Mouse (Mus musculus) MEL (cell line): ENCODE results near the gene Emc1. TPM values are rescaled to one million over a fixed set of nuclear protein-coding genes. Genes with fewer than 3 reads are reported as not detected.

Source experiments
- DNase-seq: peaks from one replicate; pipeline ENCODE4 v3.0.0; 2011; ENCODE audit warnings: low read depth, low spot score
- H3K27ac ChIP-seq: 2 replicates; pipeline ENCODE4 v1.5.1; 2012; ENCODE audit warnings: low read depth, mild to moderate bottlenecking, control low read depth, low read length, moderate library complexity; ENCODE audit not compliant: control insufficient read depth
- H3K27me3 ChIP-seq, 2 experiments: fragments of 150-350 bp in 1 of 2; sonication (generic) in 1 of 2; 2 replicates each; pipeline ENCODE4 v1.6.1; 2012; ENCODE audit warnings: low read length in 2 of 2, mild to moderate bottlenecking in 2 of 2, improper control_type of control experiment in 1 of 2, moderate library complexity in 1 of 2; ENCODE audit not compliant: insufficient read depth in 2 of 2, control insufficient read depth in 1 of 2
- H3K36me3 ChIP-seq, 2 experiments: 2 replicates each; pipeline ENCODE4 v1.6.1; 2012 to 2014; ENCODE audit warnings: low read length in 2 of 2, improper control_type of control experiment in 1 of 2, inconsistent platforms in 1 of 2, mild to moderate bottlenecking in 1 of 2; ENCODE audit not compliant: insufficient read depth in 2 of 2, control insufficient read depth in 1 of 2
- H3K4me1 ChIP-seq, 2 experiments: fragments of 150-350 bp in 1 of 2; sonication (generic) in 1 of 2; 2 replicates each; pipeline ENCODE4 v1.6.1; 2012; ENCODE audit warnings: low read length in 2 of 2, improper control_type of control experiment in 1 of 2, mild to moderate bottlenecking in 1 of 2; ENCODE audit not compliant: insufficient read depth in 2 of 2, control insufficient read depth in 1 of 2
- H3K4me3 ChIP-seq, 2 experiments: fragments of 150-350 bp in 1 of 2; sonication (generic) in 1 of 2; 2 replicates each; pipeline ENCODE4 v1.5.1; 2012; ENCODE audit warnings: low read depth in 2 of 2, low read length in 2 of 2, mild to moderate bottlenecking in 2 of 2, moderate library complexity in 2 of 2, control low read depth in 1 of 2, improper control_type of control experiment in 1 of 2; ENCODE audit not compliant: control insufficient read depth in 1 of 2, insufficient read depth in 1 of 2
- H3K79me2 ChIP-seq: 2 replicates; pipeline ENCODE4 v1.6.1; 2012; ENCODE audit warnings: mild to moderate bottlenecking, low read length, moderate library complexity; ENCODE audit not compliant: control insufficient read depth, poor library complexity, insufficient read depth
- H3K9ac ChIP-seq: 2 replicates; pipeline ENCODE4 v1.6.1; 2012; ENCODE audit warnings: low read depth, mild to moderate bottlenecking, control low read depth, low read length, moderate library complexity; ENCODE audit not compliant: control insufficient read depth, poor library complexity, severe bottlenecking
- H3K9me3 ChIP-seq: fragments of 150-350 bp; sonication (generic); replicated peaks from 2 replicates; pipeline ENCODE4 v1.6.1; 2012; ENCODE audit warnings: mild to moderate bottlenecking, low read length, improper control_type of control experiment, moderate library complexity; ENCODE audit not compliant: insufficient read depth
- BHLHE40 ChIP-seq: IDR thresholded peaks from 2 replicates; pipeline ENCODE4 v1.6.1; 2012; ENCODE audit warnings: low read depth, mild to moderate bottlenecking, inconsistent platforms, low read length, improper control_type of control experiment, borderline replicate concordance
- CHD1 ChIP-seq: IDR thresholded peaks from 2 replicates; pipeline ENCODE4 v1.6.1; 2012; ENCODE audit warnings: low read depth, mild to moderate bottlenecking, inconsistent platforms, low read length, improper control_type of control experiment
- CHD2 ChIP-seq: IDR thresholded peaks from 2 replicates; pipeline ENCODE4 v1.6.1; 2011; ENCODE audit warnings: low read length, improper control_type of control experiment
- CTCF ChIP-seq, 3 experiments: IDR thresholded peaks in 2 of 3; conservative IDR thresholded peaks in 1 of 3; 2 replicates each; pipeline ENCODE4 v1.5.1; 2011 to 2012; ENCODE audit warnings: low read length in 3 of 3, low read depth in 2 of 3, mild to moderate bottlenecking in 2 of 3, improper control_type of control experiment in 1 of 3, inconsistent platforms in 1 of 3, mixed read lengths in 1 of 3, moderate library complexity in 1 of 3; ENCODE audit not compliant: control insufficient read depth in 1 of 3, insufficient read depth in 1 of 3, poor library complexity in 1 of 3, severe bottlenecking in 1 of 3
- E2F4 ChIP-seq: IDR thresholded peaks from 2 replicates; pipeline ENCODE4 v1.6.1; 2011; ENCODE audit warnings: low read depth, low read length, improper control_type of control experiment, borderline replicate concordance
- ELF1 ChIP-seq: IDR thresholded peaks from 2 replicates; pipeline ENCODE4 v1.6.1; 2014; ENCODE audit warnings: low read depth, mild to moderate bottlenecking, inconsistent platforms, low read length, improper control_type of control experiment, moderate library complexity
- EP300 ChIP-seq, 2 experiments: IDR thresholded peaks; 2 replicates each; pipeline ENCODE4 v1.6.1; 2011; ENCODE audit warnings: improper control_type of control experiment in 2 of 2, low read length in 2 of 2, low read depth in 1 of 2, mild to moderate bottlenecking in 1 of 2
- ETS1 ChIP-seq: IDR thresholded peaks from 2 replicates; pipeline ENCODE4 v1.6.1; 2012; ENCODE audit warnings: low read depth, mild to moderate bottlenecking, inconsistent platforms, low read length, improper control_type of control experiment, moderate library complexity
- GABPA ChIP-seq: IDR thresholded peaks from 2 replicates; pipeline ENCODE4 v1.6.1; 2012; ENCODE audit warnings: low read depth, mild to moderate bottlenecking, inconsistent platforms, low read length, improper control_type of control experiment, moderate library complexity
- GATA1 ChIP-seq: IDR thresholded peaks from 2 replicates; pipeline ENCODE4 v1.6.1; 2011; ENCODE audit warnings: low read depth, low read length, improper control_type of control experiment
- KAT2A ChIP-seq: conservative IDR thresholded peaks from 2 replicates; pipeline ENCODE4 v1.6.1; 2012; ENCODE audit warnings: low read depth, low read length, improper control_type of control experiment, inconsistent platforms
- MAFK ChIP-seq: IDR thresholded peaks from 2 replicates; pipeline ENCODE4 v1.6.1; 2011; ENCODE audit warnings: low read depth, mild to moderate bottlenecking, low read length, improper control_type of control experiment, borderline replicate concordance
- MAX ChIP-seq: IDR thresholded peaks from 2 replicates; pipeline ENCODE4 v1.6.1; 2011; ENCODE audit warnings: low read length, improper control_type of control experiment
- MAZ ChIP-seq: IDR thresholded peaks from 2 replicates; pipeline ENCODE4 v1.6.1; 2012; ENCODE audit warnings: low read depth, mild to moderate bottlenecking, inconsistent platforms, low read length, improper control_type of control experiment
- MYB ChIP-seq: IDR thresholded peaks from 2 replicates; pipeline ENCODE4 v1.6.1; 2011; ENCODE audit warnings: mild to moderate bottlenecking, low read depth, low read length, improper control_type of control experiment
- POLR2A ChIP-seq, 2 experiments: IDR thresholded peaks; 2 replicates each; pipeline ENCODE4 v1.6.1; 2011 to 2012; ENCODE audit warnings: low read length in 2 of 2, mild to moderate bottlenecking in 2 of 2, control low read depth in 1 of 2, improper control_type of control experiment in 1 of 2, low read depth in 1 of 2, moderate library complexity in 1 of 2; ENCODE audit not compliant: control insufficient read depth in 1 of 2, insufficient read depth in 1 of 2, poor library complexity in 1 of 2
- POLR2AphosphoS2 ChIP-seq: IDR thresholded peaks from 2 replicates; pipeline ENCODE4 v1.6.1; 2011; ENCODE audit warnings: low read length, improper control_type of control experiment
- POLR2AphosphoS5 ChIP-seq: IDR thresholded peaks from 2 replicates; pipeline ENCODE4 v1.6.1; 2012; ENCODE audit warnings: low read depth, borderline replicate concordance, mild to moderate bottlenecking, inconsistent platforms, low read length, moderate library complexity, mixed read lengths
- RAD21 ChIP-seq: IDR thresholded peaks from 2 replicates; pipeline ENCODE4 v1.6.1; 2011; ENCODE audit warnings: mild to moderate bottlenecking, low read depth, low read length, improper control_type of control experiment
- RCOR1 ChIP-seq: IDR thresholded peaks from 2 replicates; pipeline ENCODE4 v1.6.1; 2012; ENCODE audit warnings: low read depth, mild to moderate bottlenecking, inconsistent platforms, low read length, improper control_type of control experiment
- SMC3 ChIP-seq: IDR thresholded peaks from 2 replicates; pipeline ENCODE4 v1.6.1; 2011; ENCODE audit warnings: low read depth, low read length, improper control_type of control experiment
- TAL1 ChIP-seq: IDR thresholded peaks from 2 replicates; pipeline ENCODE4 v1.6.1; 2012; ENCODE audit warnings: mild to moderate bottlenecking, inconsistent platforms, low read length, moderate library complexity, mixed read lengths
- USF1 ChIP-seq: IDR thresholded peaks from 2 replicates; pipeline ENCODE4 v1.6.1; 2014; ENCODE audit warnings: low read depth, mild to moderate bottlenecking, inconsistent platforms, low read length, improper control_type of control experiment, moderate library complexity
- USF2 ChIP-seq, 2 experiments: IDR thresholded peaks; 2 replicates each; pipeline ENCODE4 v1.6.1; 2011 to 2012; ENCODE audit warnings: improper control_type of control experiment in 2 of 2, low read length in 2 of 2, borderline replicate concordance in 1 of 2, inconsistent platforms in 1 of 2, low read depth in 1 of 2, mild to moderate bottlenecking in 1 of 2; ENCODE audit not compliant: insufficient read depth in 1 of 2
- ZC3H11A ChIP-seq: IDR thresholded peaks from 2 replicates; pipeline ENCODE4 v1.6.1; 2012; ENCODE audit warnings: low read depth, mild to moderate bottlenecking, inconsistent platforms, low read length, improper control_type of control experiment
- polyA plus RNA-seq, 2 experiments: library from polyadenylated mRNA; stranded (reverse) in 1 of 2; unstranded in 1 of 2; fragments of >175 nt in 1 of 2; fragments of >200 nt in 1 of 2; gene quantifications; 2 replicates each; pipeline versions ENCODE4 v1.2.1 to v1.2.4; 2012; ENCODE audit warnings: low replicate concordance in 2 of 2, low read depth in 1 of 2; ENCODE audit not compliant: insufficient read length in 2 of 2, insufficient read depth in 1 of 2, missing spikeins in 1 of 2
- total RNA-seq: library from RNA; depleted of rRNA; stranded (reverse); fragments of 300-350 nt; gene quantifications from 2 replicates; pipeline ENCODE4 v1.2.3, GENCODE M21; 2012

Emc1 gene
- total and polyA plus RNA-seq, 3 experiments = 17.3 to 50.4 TPM; not detected in 1

DNA sequence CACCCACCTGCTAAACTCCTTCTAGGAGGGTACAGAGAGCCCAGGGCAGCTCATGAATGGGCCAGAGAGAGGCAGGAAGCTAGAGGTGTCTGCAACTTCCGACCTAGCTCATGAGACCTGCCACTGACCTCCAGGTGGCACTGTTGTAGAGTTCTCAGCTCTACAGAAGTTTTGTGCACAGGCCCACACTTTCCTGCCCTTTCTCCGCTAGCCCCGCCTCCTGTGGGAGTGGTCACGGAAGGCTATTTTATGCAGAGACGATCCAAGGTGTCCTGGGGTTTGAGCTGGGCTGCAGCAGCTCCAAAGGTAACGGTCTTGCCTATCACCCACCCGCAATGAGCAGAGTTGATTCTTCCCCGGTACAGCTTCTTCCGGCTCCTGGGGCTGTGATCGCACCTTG lies 21.8 kb upstream of the Emc1 start:
- Histone ChIP-seq H3K4me1 (peaks cover 0 to 15% of the 10 kb centered on the region in 2 experiments; a peak in 3 of 4 replicates), H3K27me3 (no peaks in the 10 kb centered on the region), H3K36me3 (peaks cover 0 to 10% of the 10 kb centered on the region in 2 experiments; a peak in 2 of 4 replicates), H3K9me3 (no peaks in the 10 kb centered on the region), H3K79me2 (no peaks in the 10 kb centered on the region), H3K27ac (peak overlapping the region; percentile 69), H3K4me3 (peak overlapping the region; percentile 19 to 20; a peak in 3 of 4 replicates), H3K9ac (peak overlapping the region; percentile 40)
- DNase-seq = peak; percentile 79
- TF ChIP-seq E2F4 (no peak), POLR2A (IDR thresholded peaks at IDR 0.05; ENCODE audit: control insufficient read depth in 1 of 2, insufficient read depth in 1 of 2, low read depth in 1 of 2, low read length in 2 of 2, poor library complexity in 1 of 2) (0 out of 4 replicates have a peak, but pooled peaks of 1 of the 2 experiments have one; percentile 22), ELF1 (0 out of 2 replicates have a peak, but pooled peaks have one; percentile 31), ETS1 (no peak), RAD21 (peak; percentile 43), SMC3 (peak; percentile 45), CHD2 (no peak), GABPA (no peak), ZC3H11A (0 out of 2 replicates have a peak, but pooled peaks have one; percentile 13), CTCF (IDR thresholded peaks at IDR 0.05 in 2 of 3, conservative IDR thresholded peaks at IDR 0.05 in 1 of 3; ENCODE audit: control insufficient read depth in 1 of 3, insufficient read depth in 1 of 3, low read depth in 2 of 3, low read length in 3 of 3, poor library complexity in 1 of 3, severe bottlenecking in 1 of 3) (peak; percentile 8 to 55 (median 38); a peak in 3 of 6 replicates), MYB (no peak), GATA1 (no peak), POLR2AphosphoS5 (no peak)

DNA sequence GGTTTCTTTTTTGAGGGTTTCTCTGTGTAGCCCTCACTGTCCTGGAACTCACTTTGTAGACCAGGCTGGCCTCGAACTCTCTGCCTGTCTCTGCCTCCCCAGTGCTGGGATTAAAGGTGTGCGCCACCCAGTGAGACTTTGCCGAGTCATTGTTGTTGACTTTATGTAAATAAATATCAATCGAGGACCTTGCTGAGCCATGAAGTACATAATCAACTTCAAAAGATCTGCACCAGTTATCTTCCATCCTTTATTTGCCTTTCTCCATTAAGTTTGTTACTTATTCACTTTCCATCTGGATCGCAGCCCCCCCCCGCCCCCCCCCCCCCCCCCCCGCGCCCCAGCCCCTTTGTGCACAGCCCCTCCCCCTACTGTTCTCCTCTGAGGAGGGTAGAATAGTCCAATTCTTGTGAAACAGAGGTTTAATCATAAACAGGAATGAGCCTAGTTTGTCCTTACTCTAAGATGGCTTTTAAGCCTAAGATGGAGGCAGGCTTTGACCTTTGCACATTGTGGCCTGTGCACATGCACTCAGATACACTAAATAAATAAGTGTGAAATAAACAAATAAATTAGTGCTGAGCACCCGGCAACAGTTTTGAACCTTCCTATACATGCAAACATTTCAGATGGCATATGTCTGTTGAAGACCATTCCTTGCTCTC lies 17.6 kb upstream of the Emc1 start:
- Histone ChIP-seq H3K36me3 (peaks cover 0 to 10% of the 10 kb centered on the region in 2 experiments; a peak in 2 of 4 replicates), H3K4me3 (no peak overlapping the region; a peak in 1 of 4 replicates), H3K4me1 (peaks cover 0 to 16% of the 10 kb centered on the region in 2 experiments; a peak in 3 of 4 replicates), H3K27me3 (no peaks in the 10 kb centered on the region), H3K27ac (peak overlapping the region; percentile 98), H3K79me2 (no peaks in the 10 kb centered on the region), H3K9me3 (no peaks in the 10 kb centered on the region), H3K9ac (peak overlapping the region; percentile 60)
- TF ChIP-seq BHLHE40 (no peak), RCOR1 (no peak), GATA1 (no peak), TAL1 (no peak), KAT2A (no peak), CHD1 (no peak), USF2 (IDR thresholded peaks at IDR 0.05; ENCODE audit: borderline replicate concordance in 1 of 2, insufficient read depth in 1 of 2, low read depth in 1 of 2, low read length in 2 of 2) (no peak), CHD2 (no peak), RAD21 (no peak), MAZ (no peak), ETS1 (no peak), POLR2AphosphoS2 (no peak), MAFK (no peak), GABPA (no peak), POLR2A (IDR thresholded peaks at IDR 0.05; ENCODE audit: control insufficient read depth in 1 of 2, insufficient read depth in 1 of 2, low read depth in 1 of 2, low read length in 2 of 2, poor library complexity in 1 of 2) (no peak), MAX (no peak), EP300 (IDR thresholded peaks at IDR 0.05; ENCODE audit: low read depth in 1 of 2, low read length in 2 of 2) (no peak), ZC3H11A (no peak), USF1 (no peak)
- no peak for DNase-seq
